Mouse (Mus musculus) stomach, postnatal 0 days (tissue): ENCODE measurements at regions not wholly inside any gene's neighbourhood (a gene's known extent, or its start where the extent isn't known, plus 50 kb on each side); places are given as distances from the start of the nearest gene placed in this dataset.

ENCODE experiments used
- CTCF ChIP-seq: IDR thresholded peaks from 2 replicates; pipeline ENCODE4 v1.5.1; 2016; ENCODE audit warnings: antibody characterized with exemption, low read depth, mild to moderate bottlenecking, moderate library complexity
- EP300 ChIP-seq: optimal IDR thresholded peaks from 2 replicates; pipeline ENCODE3; 2016; ENCODE audit warnings: antibody characterized with exemption

DNA sequence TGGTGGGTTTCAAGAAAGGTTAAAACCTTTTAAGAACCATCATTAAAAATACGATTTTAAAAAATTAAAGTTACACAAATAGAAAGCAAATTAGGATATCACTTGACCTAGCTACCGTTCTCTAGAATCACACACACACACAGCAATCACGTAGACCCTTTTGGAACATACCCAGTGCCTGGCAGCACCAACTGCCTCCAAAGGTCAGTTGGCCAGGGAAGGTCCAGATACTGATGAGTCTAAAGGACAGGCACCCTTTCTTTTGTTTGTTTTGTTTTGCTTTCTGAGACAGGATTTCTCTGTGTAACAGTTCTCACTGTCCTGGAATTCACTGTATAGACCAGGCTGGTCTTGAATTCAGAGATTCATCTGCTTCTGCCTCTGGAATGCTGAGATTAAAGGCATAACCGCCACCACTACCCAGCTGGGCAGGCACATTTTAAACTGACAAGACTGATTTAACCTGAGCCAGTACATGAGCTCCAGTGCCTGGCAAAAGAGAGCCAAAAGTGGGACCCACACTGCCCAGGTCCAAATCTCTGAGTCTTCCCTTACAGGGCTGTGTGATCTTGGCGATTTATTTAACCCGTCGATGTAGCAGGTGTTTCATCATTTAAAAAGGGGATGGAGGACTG is 353.0 kb downstream of the Pmp22 start:
- no peak for TF ChIP-seq CTCF
- TF ChIP-seq EP300 = no peak
